Comparison of ENCODE assay signal across 9 mouse cellular contexts in the genomic region with DNA sequence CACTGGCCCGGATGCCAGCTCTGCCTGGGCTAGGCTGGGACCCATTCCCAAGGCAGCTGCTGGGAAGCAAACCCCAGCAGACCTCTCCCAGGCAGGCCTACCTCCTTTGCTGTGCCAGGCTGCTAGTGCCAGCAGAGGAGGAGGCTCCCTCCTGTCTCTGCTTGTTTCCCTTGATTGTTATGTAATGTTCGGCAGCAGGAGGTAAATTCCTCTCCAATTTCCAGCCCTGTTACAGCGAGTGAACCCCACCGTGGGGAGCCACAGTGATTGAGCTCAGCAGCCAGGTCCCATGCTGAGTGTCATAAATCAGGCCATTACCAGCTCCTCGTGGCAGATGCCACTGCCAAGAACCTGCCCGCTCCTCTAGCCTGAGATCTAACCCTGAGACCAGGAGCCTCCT.
DNase-seq lines count a peak whose midpoint lies in the region; ATAC-seq and TF ChIP-seq lines count a peak whose summit lies in the region.
"Had no signal": no experiment of that assay in that cellular context is flagged by ENCODE, and none has a peak within 500 bp of the region (broad histone marks: within the 10 kb centered on the region; RNA-seq: fewer than 3 reads in every experiment).

No protein-coding gene starts in this region.

- H3K4me2 ChIP-seq in lung, embryonic 14.5 days: no peak overlapping the region

- no peak for DNase-seq in lung, embryonic 14.5 days
- no peak for DNase-seq in lung, postnatal 36 days
- DNase-seq in cerebellum, adult 8-10 months: peak; percentile 51
- DNase-seq in kidney, adult 8-10 months: peak; percentile 66 to 85
- peak; percentile 67 for DNase-seq in mesoderm, embryonic 11.5 days (ENCODE audit: low read depth, low spot score)
- no peak for DNase-seq in gastrocnemius, postnatal 10 days
- DNase-seq in thymus, postnatal 14 days: no peak
- DNase-seq in embryo, embryonic 11 days: no peak

- no peaks in the 10 kb centered on the region for H3K36me3 ChIP-seq in lung, embryonic 14.5 days (ENCODE audit: insufficient read depth)

- H3K27me3 ChIP-seq in lung, embryonic 14.5 days (ENCODE audit: insufficient read depth, low read length): no peaks in the 10 kb centered on the region

- peak overlapping the region; percentile 72 for H3K27ac ChIP-seq in lung, embryonic 14.5 days (ENCODE audit: low read depth)
- H3K27ac ChIP-seq: liver, embryonic 14.5 days had no signal

- no peak for TF ChIP-seq CTCF in lung, embryonic 14.5 days (IDR thresholded peaks at IDR 0.05; ENCODE audit: low read depth)

- H3K9me3 ChIP-seq in lung, embryonic 14.5 days (ENCODE audit: low read depth, low read length): no peaks in the 10 kb centered on the region

- H3K4me3 ChIP-seq in lung, embryonic 14.5 days (ENCODE audit: low read depth, low read length): no peak overlapping the region

- H3K9ac ChIP-seq in lung, embryonic 14.5 days: no peak overlapping the region
- H3K9ac ChIP-seq: liver, embryonic 14.5 days had no signal

- 16% methylated on average over 6 of the region's 6 CpGs for WGBS in lung, embryonic 14.5 days

- H3K4me1 ChIP-seq in lung, embryonic 14.5 days (ENCODE audit: insufficient read depth): no peaks in the 10 kb centered on the region

- peak; percentile 6; the same call in 1 of the 2 replicates for ATAC-seq in lung, embryonic 14.5 days (ENCODE audit: insufficient read depth)

Comparison
In these comparisons a context has a peak if more than half of its experiments do, and no peak if none do; other contexts are left out.
1. DNase-seq: peak in cerebellum, adult 8-10 months (single experiment), kidney, adult 8-10 months (2 of 2) and mesoderm, embryonic 11.5 days (single experiment); none in lung, embryonic 14.5 days (single experiment), lung, postnatal 36 days (single experiment), gastrocnemius, postnatal 10 days (single experiment), thymus, postnatal 14 days (single experiment) and embryo, embryonic 11 days (single experiment).